Mouse (Mus musculus) neural tube, embryonic 13.5 days (tissue): ENCODE measurements around the gene Bmp6. TPM values are rescaled to one million over a fixed set of nuclear protein-coding genes. Genes with fewer than 3 reads are reported as not detected.

ENCODE experiments used
- ATAC-seq: fragments of 200-750 bp; cut with Nextera tagmentation; 2 replicates; pipeline ENCODE4 v1.8.0; 2017; ENCODE audit warnings: low read depth, mild to moderate bottlenecking, moderate TSS enrichment, moderate library complexity
- H3K27ac ChIP-seq: fragments of 300-500 bp; sonication (generic); replicated peaks from 2 replicates; pipeline ENCODE4 v1.5.1; 2015; ENCODE audit warnings: moderate library complexity, mild to moderate bottlenecking, inconsistent platforms
- H3K27me3 ChIP-seq: fragments of 300-500 bp; sonication (generic); 2 replicates; pipeline ENCODE4 v1.6.1; 2015; ENCODE audit warnings: mild to moderate bottlenecking, inconsistent platforms
- H3K36me3 ChIP-seq: fragments of 300-500 bp; sonication (generic); 2 replicates; pipeline ENCODE4 v1.6.1; 2015; ENCODE audit warnings: mild to moderate bottlenecking, inconsistent platforms
- H3K4me1 ChIP-seq: fragments of 300-500 bp; sonication (generic); replicated peaks from 2 replicates; pipeline ENCODE4 v1.6.1; 2015; ENCODE audit warnings: inconsistent platforms
- H3K4me2 ChIP-seq: fragments of 300-500 bp; sonication (generic); 2 replicates; pipeline ENCODE4 v1.6.1; 2015; ENCODE audit warnings: inconsistent platforms, mild to moderate bottlenecking, moderate library complexity
- H3K4me3 ChIP-seq: fragments of 300-500 bp; sonication (generic); 2 replicates; pipeline ENCODE4 v1.5.1; 2015; ENCODE audit warnings: mild to moderate bottlenecking, inconsistent platforms
- H3K9ac ChIP-seq: fragments of 300-500 bp; sonication (generic); 2 replicates; pipeline ENCODE4 v1.6.1; 2015; ENCODE audit warnings: moderate library complexity, mild to moderate bottlenecking, inconsistent platforms
- H3K9me3 ChIP-seq: fragments of 300-500 bp; sonication (generic); 2 replicates; pipeline ENCODE4 v1.6.1; 2016; ENCODE audit warnings: inconsistent platforms
- WGBS: fragments of 180-500 bp; shearing (Covaris S2); methylation state at CpG from one replicate; pipeline ENCODE4 v1.1.7; 2015; 5-methylcytosine and 5-hydroxymethylcytosine counted together
- polyA plus RNA-seq: library from polyadenylated mRNA; unstranded; fragments of >200 nt; fragmentation: Nextera tagmentation; extraction: Ambion mirVana; gene quantifications from 2 replicates; pipeline ENCODE4 v1.2.1, GENCODE M21; 2015

Bmp6 gene
- polyA plus RNA-seq, 1 experiment from 2014 or later, result 2.7 TPM

- Histone ChIP-seq H3K9ac (no peak overlapping the region), H3K27me3 (no peaks in the 10 kb centered on the region), H3K36me3 (peaks cover 52% of the 10 kb centered on the region), H3K9me3 (no peaks in the 10 kb centered on the region), H3K4me3 (no peak overlapping the region), H3K4me2 (no peak overlapping the region), H3K27ac (no peak overlapping the region), H3K4me1 (peaks cover 25% of the 10 kb centered on the region)
- ATAC-seq, result no peak
- WGBS, result 91% methylated on average over 11 of the region's 11 CpGs
These were observed 178.3 kb downstream of the Bmp6 start for GRCm38 (mm10) chr13:38523231-38523630.

- WGBS, result 87% methylated on average over 3 of the region's 3 CpGs
- no peak overlapping the region for H3K27ac ChIP-seq
- no peak for ATAC-seq
These were observed 180.4 kb downstream of the Bmp6 start for GRCm38 (mm10) chr13:38525261-38525660.

GRCm38 (mm10) chr13:38526116-38526515 is 181.2 kb downstream of the Bmp6 start:
- H3K4me2 ChIP-seq, result peak overlapping the region; percentile 91
- H3K36me3 ChIP-seq, result peaks cover 23% of the 10 kb centered on the region
- ATAC-seq, result no peak
- no peaks in the 10 kb centered on the region; the same call in 1 of the 2 replicates for H3K27me3 ChIP-seq
- H3K9ac ChIP-seq, result 0 out of 2 replicates have a peak overlapping the region, but pooled peaks have one; percentile 85
- peaks cover 32% of the 10 kb centered on the region for H3K4me1 ChIP-seq
- WGBS, result 91% methylated on average over 2 of the region's 2 CpGs
- no peaks in the 10 kb centered on the region for H3K9me3 ChIP-seq
- peak overlapping the region; percentile 86; the same call in 1 of the 2 replicates for H3K4me3 ChIP-seq
- H3K27ac ChIP-seq, result no peak overlapping the region

More at GRCm38 (mm10) chr13:38525261-38525660, 180.4 kb downstream of the Bmp6 start:
- Histone ChIP-seq H3K4me3 (no peak overlapping the region), H3K9me3 (no peaks in the 10 kb centered on the region), H3K4me1 (peaks cover 32% of the 10 kb centered on the region), H3K4me2 (no peak overlapping the region), H3K36me3 (peaks cover 32% of the 10 kb centered on the region), H3K27me3 (no peaks in the 10 kb centered on the region; the same call in 1 of the 2 replicates), H3K9ac (no peak overlapping the region)

- no peaks in the 10 kb centered on the region for H3K9me3 ChIP-seq
- H3K9ac ChIP-seq, result peak overlapping the region; percentile 85
- peak overlapping the region; percentile 86 for H3K27ac ChIP-seq
- H3K4me2 ChIP-seq, result peak overlapping the region; percentile 91
- H3K36me3 ChIP-seq, result peaks cover 12% of the 10 kb centered on the region
- ATAC-seq, result peak; percentile 21
- 9% methylated on average over 15 of the region's 15 CpGs for WGBS
- H3K27me3 ChIP-seq, result no peaks in the 10 kb centered on the region; the same call in 1 of the 2 replicates
- peaks cover 32% of the 10 kb centered on the region for H3K4me1 ChIP-seq
- H3K4me3 ChIP-seq, result peak overlapping the region; percentile 86
These were observed 182.3 kb downstream of the Bmp6 start for GRCm38 (mm10) chr13:38527041-38527796.

GRCm38 (mm10) chr13:38527797-38528650 is 183.1 kb downstream of the Bmp6 start:
- Histone ChIP-seq H3K27me3 (no peaks in the 10 kb centered on the region; the same call in 1 of the 2 replicates), H3K9ac (peak overlapping the region; percentile 85), H3K9me3 (no peaks in the 10 kb centered on the region), H3K4me2 (peak overlapping the region; percentile 91), H3K27ac (peak overlapping the region; percentile 86), H3K36me3 (peaks cover 4% of the 10 kb centered on the region), H3K4me1 (peaks cover 32% of the 10 kb centered on the region), H3K4me3 (peak overlapping the region; percentile 86)
- WGBS, result under 1% methylated on average over 71 of the region's 87 CpGs
- peak; percentile 94 for ATAC-seq

GRCm38 (mm10) chr13:38528687-38529294 is 183.9 kb downstream of the Bmp6 start, which contains the start of gene Txndc5:
Txndc5 (minus strand) TSS chr13:38528824.
- no peaks in the 10 kb centered on the region; the same call in 1 of the 2 replicates for H3K27me3 ChIP-seq
- WGBS, result 59% methylated on average over 9 of the region's 9 CpGs
- ATAC-seq, result no peak; the same call in 1 of the 2 replicates
- H3K4me2 ChIP-seq, result peak within 1 kb of the TSS; percentile 91
- no peaks in the 10 kb centered on the region for H3K36me3 ChIP-seq
- no peaks in the 10 kb centered on the region for H3K9me3 ChIP-seq
- H3K27ac ChIP-seq, result peak within 1 kb of the TSS; percentile 86
- H3K9ac ChIP-seq, result peak within 1 kb of the TSS; percentile 85
- H3K4me3 ChIP-seq, result peak within 1 kb of the TSS; percentile 86
- peaks cover 32% of the 10 kb centered on the region for H3K4me1 ChIP-seq

- Histone ChIP-seq H3K9ac (no peak overlapping the region), H3K4me1 (peaks cover 32% of the 10 kb centered on the region), H3K27ac (no peak overlapping the region), H3K4me3 (no peak overlapping the region), H3K27me3 (no peaks in the 10 kb centered on the region; the same call in 1 of the 2 replicates), H3K4me2 (no peak overlapping the region), H3K9me3 (no peaks in the 10 kb centered on the region), H3K36me3 (no peaks in the 10 kb centered on the region)
- no peak for ATAC-seq
- 92% methylated on average over 6 of the region's 6 CpGs for WGBS
These were observed 184.7 kb downstream of the Bmp6 start for GRCm38 (mm10) chr13:38529576-38529975.

- no peak for ATAC-seq
- H3K9me3 ChIP-seq, result no peaks in the 10 kb centered on the region
- no peak overlapping the region for H3K4me3 ChIP-seq
- no peak overlapping the region for H3K27ac ChIP-seq
- no peak overlapping the region for H3K4me2 ChIP-seq
- no peaks in the 10 kb centered on the region for H3K36me3 ChIP-seq
- no peak overlapping the region for H3K9ac ChIP-seq
- H3K27me3 ChIP-seq, result no peaks in the 10 kb centered on the region; the same call in 1 of the 2 replicates
- peaks cover 19% of the 10 kb centered on the region for H3K4me1 ChIP-seq
- whole genome bisulfite sequencing, result 91% methylated on average over 4 of the region's 4 CpGs
These were observed 186.6 kb downstream of the Bmp6 start for GRCm38 (mm10) chr13:38531498-38531897.

GRCm38 (mm10) chr13:38533461-38533860 is 188.6 kb downstream of the Bmp6 start:
- Histone ChIP-seq H3K4me2 (no peak overlapping the region), H3K27ac (no peak overlapping the region), H3K36me3 (no peaks in the 10 kb centered on the region), H3K9me3 (no peaks in the 10 kb centered on the region), H3K27me3 (no peaks in the 10 kb centered on the region; the same call in 1 of the 2 replicates), H3K9ac (no peak overlapping the region), H3K4me3 (no peak overlapping the region), H3K4me1 (peaks cover 6% of the 10 kb centered on the region)
- ATAC-seq, result no peak
- WGBS, result 89% methylated on average over 10 of the region's 10 CpGs

- no peak for ATAC-seq
- Histone ChIP-seq H3K4me3 (no peak overlapping the region), H3K9ac (no peak overlapping the region), H3K36me3 (no peaks in the 10 kb centered on the region), H3K4me1 (peaks cover under 1% of the 10 kb centered on the region), H3K9me3 (no peaks in the 10 kb centered on the region), H3K27me3 (no peaks in the 10 kb centered on the region; the same call in 1 of the 2 replicates), H3K27ac (no peak overlapping the region), H3K4me2 (no peak overlapping the region)
- WGBS, result 73% methylated on average over 6 of the region's 6 CpGs
These were observed 189.1 kb downstream of the Bmp6 start for GRCm38 (mm10) chr13:38534016-38534415.

GRCm38 (mm10) chr13:38534731-38535130 is 189.8 kb downstream of the Bmp6 start:
- Histone ChIP-seq H3K4me1 (no peaks in the 10 kb centered on the region), H3K36me3 (no peaks in the 10 kb centered on the region), H3K4me2 (no peak overlapping the region), H3K4me3 (no peak overlapping the region), H3K27ac (no peak overlapping the region), H3K27me3 (no peaks in the 10 kb centered on the region), H3K9me3 (no peaks in the 10 kb centered on the region), H3K9ac (no peak overlapping the region)
- no peak for ATAC-seq
- 87% methylated on average over 6 of the region's 6 CpGs for WGBS
